Mouse (Mus musculus): Measurements from ENCODE around the gene Ripor2.

Gene Ripor2

GRCm38 (mm10) chr13:24648027-24648426, 66.0 kb downstream of the Ripor2 start:
- DNase-seq (ENCODE audit: low spot score) = no peak

- DNase-seq (ENCODE audit: low spot score) = no peak
Observed at GRCm38 (mm10) chr13:24648668-24649067, 66.7 kb downstream of the Ripor2 start.

GRCm38 (mm10) chr13:24649099-24649498, 67.1 kb downstream of the Ripor2 start:
- no peak for DNase-seq (ENCODE audit: low spot score)

- no peak for DNase-seq (ENCODE audit: low spot score)
Observed at GRCm38 (mm10) chr13:24651018-24651417, 69.0 kb downstream of the Ripor2 start.

GRCm38 (mm10) chr13:24654919-24655635, 73.1 kb downstream of the Ripor2 start:
- DNase-seq (ENCODE audit: low spot score) = no peak

GRCm38 (mm10) chr13:24656719-24657497, 74.9 kb downstream of the Ripor2 start:
- DNase-seq (ENCODE audit: low spot score) = no peak

GRCm38 (mm10) chr13:24666763-24667162, 84.8 kb downstream of the Ripor2 start:
- no peak for DNase-seq (ENCODE audit: low spot score)

GRCm38 (mm10) chr13:24668556-24668955, 86.6 kb downstream of the Ripor2 start:
- no peak for DNase-seq (ENCODE audit: low spot score)

GRCm38 (mm10) chr13:24670676-24671075, 88.7 kb downstream of the Ripor2 start:
- no peak for DNase-seq (ENCODE audit: low spot score)

- no peak for DNase-seq (ENCODE audit: low spot score)
Observed at GRCm38 (mm10) chr13:24679027-24679680, 97.2 kb downstream of the Ripor2 start.

- DNase-seq (ENCODE audit: low spot score) = no peak
Observed at GRCm38 (mm10) chr13:24680951-24681350, 99.0 kb downstream of the Ripor2 start.

GRCm38 (mm10) chr13:24682346-24682745, 100.4 kb downstream of the Ripor2 start:
- DNase-seq (ENCODE audit: low spot score) = no peak

- DNase-seq (ENCODE audit: low spot score) = no peak
Observed at GRCm38 (mm10) chr13:24684503-24684902, 102.5 kb downstream of the Ripor2 start.

GRCm38 (mm10) chr13:24685846-24686245, 103.9 kb downstream of the Ripor2 start:
- no peak for DNase-seq (ENCODE audit: low spot score)

GRCm38 (mm10) chr13:24686705-24687665, 105.0 kb downstream of the Ripor2 start:
- peak; percentile 72 for DNase-seq (ENCODE audit: low spot score)

GRCm38 (mm10) chr13:24693312-24693711, 111.3 kb downstream of the Ripor2 start:
- DNase-seq (ENCODE audit: low spot score) = no peak

- no peak for DNase-seq (ENCODE audit: low spot score)
Observed at GRCm38 (mm10) chr13:24698746-24699145, 116.8 kb downstream of the Ripor2 start.

GRCm38 (mm10) chr13:24702128-24702527, 120.1 kb downstream of the Ripor2 start:
- no peak for DNase-seq (ENCODE audit: low spot score)

- DNase-seq (ENCODE audit: low spot score) = no peak
Observed at GRCm38 (mm10) chr13:24709656-24710396, 127.8 kb downstream of the Ripor2 start.

GRCm38 (mm10) chr13:24710968-24711367, 129.0 kb downstream of the Ripor2 start:
- no peak for DNase-seq (ENCODE audit: low spot score)

- no peak for DNase-seq (ENCODE audit: low spot score)
Observed at GRCm38 (mm10) chr13:24712581-24713130, 130.7 kb downstream of the Ripor2 start.
